Mouse (Mus musculus): ENCODE measurements around the gene Rnf207.

GRCm38 (mm10) chr4:152277916-152278315 is 40.9 kb downstream of the Rnf207 start:
- TF ChIP-seq CTCF (IDR thresholded peaks at IDR 0.05) (no peak; the same call in 1 of the 2 replicates), EP300 (IDR thresholded peaks at IDR 0.05) (no peak)
